Mouse (Mus musculus): ENCODE data around the gene Mrps23. TPM values are rescaled to one million over a fixed set of nuclear protein-coding genes. Genes with fewer than 3 reads are reported as not detected.
"Not testable (repeated sequence)": the region's sequence is repeated elsewhere in the genome, so short reads cannot be mapped to it uniquely, and the experiment has no call there.

Mrps23 gene
- polyA plus RNA-seq, 1 experiment = 197 TPM

DNA sequence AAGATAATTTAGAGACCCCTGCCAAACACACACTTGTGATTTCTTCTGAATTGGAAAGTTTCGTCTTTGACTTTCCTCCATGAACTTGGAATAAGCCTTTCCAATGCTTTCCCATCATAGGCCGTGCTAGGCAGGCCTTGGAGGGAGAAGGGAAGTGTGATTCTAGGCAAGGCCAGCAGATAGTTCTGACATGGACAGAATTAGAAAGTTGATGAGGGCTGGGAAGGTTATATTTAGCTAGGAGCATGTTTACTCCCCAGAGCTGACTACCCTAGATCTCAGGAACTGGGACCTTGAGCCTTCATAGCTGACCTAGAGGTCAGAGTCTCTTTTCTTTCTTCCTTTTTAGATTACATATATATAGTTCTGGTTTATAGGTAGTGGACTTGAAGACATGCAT is 3.0 kb upstream of the Mrps23 start:
- Histone ChIP-seq H3K27me3 (replicated peaks) (no peaks in the 10 kb centered on the region), H3K4me3 (replicated peaks) (no peak overlapping the region), H3K36me3 (replicated peaks; ENCODE audit: low read length) (peaks cover 9% of the 10 kb centered on the region), H3K4me1 (peaks cover 81% of the 10 kb centered on the region), H3K9me3 (no peaks in the 10 kb centered on the region)
- no peak for TF ChIP-seq GATA1 (IDR thresholded peaks at IDR 0.05; ENCODE audit: borderline replicate concordance, low read length)
- TF ChIP-seq FLI1 (IDR thresholded peaks at IDR 0.05; ENCODE audit: low read length) = no peak

DNA sequence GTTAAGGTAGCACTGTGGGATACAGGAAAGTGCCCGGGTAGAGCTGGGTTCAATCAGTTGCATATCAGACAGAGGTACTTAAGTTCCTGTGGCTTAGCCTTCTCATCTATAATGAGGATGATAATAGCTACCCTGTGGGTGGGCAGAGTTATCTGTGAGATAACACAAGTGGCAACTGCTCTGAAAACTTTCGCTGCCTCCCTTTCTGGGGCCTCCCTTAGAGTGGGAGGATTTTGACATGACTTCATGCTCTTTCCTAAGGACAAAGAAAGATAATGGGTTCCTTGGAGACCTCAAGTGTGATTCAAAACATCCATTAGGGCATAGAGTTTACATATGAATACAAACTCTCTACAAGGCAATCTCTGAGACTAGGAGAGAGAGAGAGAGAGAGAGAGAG is 2.1 kb upstream of the Mrps23 start:
- Histone ChIP-seq H3K9me3 (no peaks in the 10 kb centered on the region), H3K4me3 (replicated peaks) (no peak overlapping the region), H3K4me1 (peaks cover 74% of the 10 kb centered on the region), H3K27me3 (replicated peaks) (no peaks in the 10 kb centered on the region), H3K36me3 (replicated peaks; ENCODE audit: low read length) (peaks cover 8% of the 10 kb centered on the region)
- no peak for TF ChIP-seq GATA1 (IDR thresholded peaks at IDR 0.05; ENCODE audit: borderline replicate concordance, low read length)
- no peak for TF ChIP-seq FLI1 (IDR thresholded peaks at IDR 0.05; ENCODE audit: low read length)

DNA sequence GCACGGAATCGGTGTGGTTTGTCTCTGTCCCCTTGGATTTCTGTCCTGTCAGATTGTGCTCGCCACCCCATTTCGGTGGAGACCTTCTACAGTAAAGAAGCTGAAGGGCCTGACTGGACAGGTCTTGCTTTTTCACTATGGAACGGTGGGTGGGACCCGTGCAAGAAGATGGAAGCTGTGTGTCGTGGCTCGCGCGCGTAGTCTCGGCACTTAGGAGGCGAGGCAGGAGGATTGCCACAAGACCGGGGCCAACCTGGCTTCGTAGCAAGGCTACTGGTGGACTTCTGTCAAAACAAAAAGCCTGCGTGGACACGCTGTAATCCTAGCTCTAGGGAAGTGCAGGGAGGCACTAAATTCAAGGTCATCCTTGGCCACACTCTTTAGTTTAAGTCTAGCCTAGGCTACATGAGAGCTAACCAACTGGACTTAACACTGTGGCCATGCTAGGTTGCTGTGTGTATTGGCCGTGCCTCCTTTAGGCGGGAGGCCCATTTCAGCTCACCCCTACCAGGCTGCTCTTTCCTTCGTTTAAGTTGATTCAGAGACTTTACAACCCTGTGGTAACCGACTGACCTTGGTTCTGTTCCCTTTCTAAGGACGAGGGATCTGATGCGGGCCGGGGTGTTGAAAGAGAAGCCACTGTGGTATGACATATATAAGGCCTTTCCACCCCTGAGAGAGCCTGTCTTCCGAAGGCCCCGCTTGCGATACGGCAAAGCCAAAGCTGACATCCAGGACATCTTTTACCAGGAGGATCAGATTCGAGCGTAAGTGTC is 593 bp downstream of the Mrps23 start:
- Histone ChIP-seq H3K4me1 (peaks cover 55% of the 10 kb centered on the region), H3K9me3 (no peaks in the 10 kb centered on the region), H3K27me3 (replicated peaks) (no peaks in the 10 kb centered on the region), H3K4me3 (replicated peaks) (peak overlapping the region; percentile 92), H3K36me3 (replicated peaks; ENCODE audit: low read length) (peaks cover 34% of the 10 kb centered on the region)
- TF ChIP-seq FLI1 (IDR thresholded peaks at IDR 0.05; ENCODE audit: low read length) = no peak
- no peak for TF ChIP-seq GATA1 (IDR thresholded peaks at IDR 0.05; ENCODE audit: borderline replicate concordance, low read length)

DNA sequence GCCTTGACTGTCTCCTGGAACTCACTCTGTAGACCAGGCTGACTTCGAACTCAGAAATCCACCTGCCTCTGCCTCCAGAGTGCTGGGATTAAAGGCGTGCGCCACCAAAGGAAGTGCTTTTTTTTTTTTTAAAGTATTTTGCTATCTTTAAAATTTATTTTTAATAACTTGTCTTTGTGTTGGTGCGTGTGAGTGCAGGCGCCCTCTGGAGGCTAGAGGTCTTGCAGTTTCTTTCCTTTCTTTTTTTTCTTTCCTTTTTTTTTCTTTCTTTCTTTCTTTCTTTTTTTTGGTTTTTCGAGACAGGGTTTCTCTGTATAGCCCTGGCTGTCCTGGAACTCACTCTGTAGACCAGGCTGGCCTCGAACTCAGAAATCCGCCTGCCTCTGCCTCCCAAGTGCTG is 2.4 kb downstream of the Mrps23 start:
- not testable (repeated sequence) for H3K9me3 ChIP-seq; H3K27me3 ChIP-seq (replicated peaks); H3K4me3 ChIP-seq (replicated peaks)
- Histone ChIP-seq H3K4me1 (peaks cover 37% of the 10 kb centered on the region), H3K36me3 (replicated peaks; ENCODE audit: low read length) (peaks cover 52% of the 10 kb centered on the region)

DNA sequence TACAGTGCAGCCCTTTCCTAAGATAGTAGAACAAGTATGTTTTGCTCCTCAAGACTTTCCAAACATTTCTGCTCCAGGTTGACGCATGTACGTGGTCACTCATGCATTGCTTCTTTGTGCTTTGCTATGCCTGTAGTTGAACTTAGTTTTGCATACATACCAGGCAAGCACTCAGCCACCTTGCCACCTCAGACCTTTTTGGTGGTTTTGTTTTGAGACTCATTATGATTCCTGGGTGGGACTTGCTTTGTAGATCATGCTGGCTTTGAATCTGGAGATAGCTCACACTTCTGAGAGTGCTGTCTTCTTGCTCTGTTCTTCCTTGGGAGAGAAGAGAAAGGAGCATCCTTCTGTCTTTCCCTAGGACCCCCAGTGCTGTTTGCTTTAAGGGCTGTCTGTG is 3.5 kb downstream of the Mrps23 start:
- Histone ChIP-seq H3K4me3 (replicated peaks) (no peak overlapping the region), H3K4me1 (peaks cover 29% of the 10 kb centered on the region), H3K27me3 (replicated peaks) (no peaks in the 10 kb centered on the region), H3K9me3 (no peaks in the 10 kb centered on the region), H3K36me3 (replicated peaks; ENCODE audit: low read length) (peaks cover 63% of the 10 kb centered on the region)
- TF ChIP-seq FLI1 (IDR thresholded peaks at IDR 0.05; ENCODE audit: low read length) (no peak), GATA1 (IDR thresholded peaks at IDR 0.05; ENCODE audit: borderline replicate concordance, low read length) (no peak)

DNA sequence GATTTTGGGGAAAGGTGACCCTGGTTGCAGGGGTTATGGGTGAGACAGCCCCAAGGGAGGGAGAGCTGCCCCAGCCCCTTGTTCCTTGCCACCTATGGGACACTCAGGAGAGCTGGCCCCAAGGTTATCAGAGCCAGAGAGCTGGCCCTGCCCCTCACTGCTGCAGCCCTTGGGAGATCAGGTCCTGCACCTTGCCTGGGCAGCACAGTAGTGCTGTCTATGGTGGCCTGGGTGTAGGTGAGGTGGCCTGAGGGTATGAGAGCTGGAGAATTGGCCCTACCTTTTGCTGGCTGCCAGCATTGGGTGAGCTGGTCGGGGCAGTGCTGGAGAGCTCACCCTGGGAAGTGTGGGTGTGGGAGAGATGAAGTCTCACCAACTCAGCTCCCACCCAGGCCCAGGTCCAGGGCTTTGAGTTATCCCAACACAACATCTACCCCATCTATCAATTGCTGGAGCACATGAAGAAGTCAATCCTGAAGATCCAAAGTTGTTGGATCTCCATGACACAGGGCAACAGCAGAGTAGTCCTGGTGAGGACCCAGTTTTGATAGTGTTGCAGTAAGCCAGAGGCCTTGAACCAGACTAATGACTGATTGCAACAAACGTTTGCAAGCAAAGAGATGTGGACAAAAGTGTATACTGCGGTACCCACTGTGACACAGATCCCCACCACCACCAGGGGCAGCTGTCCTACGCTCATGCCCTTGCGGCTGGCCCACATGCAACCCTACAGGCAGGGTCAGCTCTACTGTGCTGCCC is 7.8 kb downstream of the Mrps23 start:
- Histone ChIP-seq H3K4me1 (peaks cover 36% of the 10 kb centered on the region), H3K36me3 (replicated peaks; ENCODE audit: low read length) (peaks cover 56% of the 10 kb centered on the region), H3K9me3 (no peaks in the 10 kb centered on the region), H3K27me3 (replicated peaks) (peaks cover 8% of the 10 kb centered on the region), H3K4me3 (replicated peaks) (no peak overlapping the region)
- TF ChIP-seq GATA1 (IDR thresholded peaks at IDR 0.05; ENCODE audit: borderline replicate concordance, low read length) (no peak), FLI1 (IDR thresholded peaks at IDR 0.05; ENCODE audit: low read length) (no peak)

DNA sequence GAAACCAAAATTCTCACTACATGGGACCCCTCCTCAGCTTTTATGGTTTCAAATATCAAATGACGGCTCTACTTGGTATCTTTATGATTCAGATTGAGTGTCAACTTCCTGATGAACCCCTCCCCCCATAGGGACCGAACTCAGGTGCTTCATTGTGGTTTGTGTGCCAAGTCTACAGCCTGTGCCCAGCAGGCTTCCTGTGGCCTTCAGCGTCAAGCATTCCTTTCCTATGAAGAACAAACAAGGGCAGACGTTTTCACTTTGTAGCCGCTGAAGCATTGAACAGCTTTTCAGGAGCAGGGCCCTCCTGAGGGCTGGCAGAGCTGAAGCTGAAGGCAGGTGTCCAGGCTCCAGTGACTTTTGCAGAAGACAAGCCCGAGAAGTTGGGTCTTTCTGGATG is 9.6 kb downstream of the Mrps23 start:
- Histone ChIP-seq H3K4me3 (replicated peaks) (no peak overlapping the region), H3K36me3 (replicated peaks; ENCODE audit: low read length) (peaks cover 39% of the 10 kb centered on the region), H3K9me3 (no peaks in the 10 kb centered on the region), H3K4me1 (peaks cover 39% of the 10 kb centered on the region), H3K27me3 (replicated peaks) (peaks cover 12% of the 10 kb centered on the region)
- TF ChIP-seq GATA1 (IDR thresholded peaks at IDR 0.05; ENCODE audit: borderline replicate concordance, low read length) = no peak
- TF ChIP-seq FLI1 (IDR thresholded peaks at IDR 0.05; ENCODE audit: low read length) = no peak

DNA sequence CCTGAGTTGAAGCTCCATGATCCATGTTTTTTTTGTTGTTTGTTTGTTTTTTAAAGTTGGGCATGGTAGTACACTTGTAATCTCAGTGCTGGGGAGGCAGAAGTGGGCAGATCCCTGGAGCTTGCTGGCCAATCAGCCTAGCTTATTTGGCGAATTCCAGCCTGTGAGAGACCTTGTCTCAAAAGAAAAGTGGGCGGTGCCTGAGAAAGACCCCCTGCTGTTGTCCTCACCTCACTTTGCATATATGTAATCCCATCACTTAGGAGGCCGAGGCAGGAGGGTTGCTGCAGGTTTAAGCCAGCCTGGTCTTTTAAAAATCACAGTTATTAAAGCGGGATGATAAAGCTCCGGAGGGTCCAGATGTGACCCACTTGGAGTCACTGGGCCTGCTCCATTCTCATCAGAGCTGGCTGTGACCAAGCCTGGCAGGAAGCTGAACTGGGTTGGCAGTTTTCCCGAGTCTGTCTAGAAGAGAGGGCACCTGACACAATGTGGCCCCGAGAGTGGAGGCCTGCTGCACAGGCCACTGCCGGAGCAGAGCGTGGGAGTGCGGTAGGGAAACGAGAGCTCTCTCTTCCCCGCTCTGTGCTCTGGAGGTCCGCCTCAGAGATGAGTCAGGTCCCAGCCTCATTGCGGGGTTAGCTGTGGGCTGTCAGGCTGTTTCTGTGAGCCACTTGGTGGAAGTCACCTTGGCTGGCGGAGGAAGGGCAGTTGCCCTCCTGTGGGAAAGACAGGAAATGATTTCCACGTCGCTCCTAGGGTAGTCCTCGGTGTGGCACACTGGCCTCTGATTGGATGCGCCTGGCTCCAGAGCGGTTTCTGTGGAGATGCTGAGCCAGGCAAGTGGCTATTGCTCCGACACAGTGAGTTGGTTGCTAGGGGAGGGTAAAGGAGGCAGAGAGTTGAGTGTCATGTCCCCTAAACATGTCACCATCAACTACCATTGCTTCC is 11.0 kb downstream of the Mrps23 start:
- peaks cover 12% of the 10 kb centered on the region for H3K27me3 ChIP-seq (replicated peaks)
- H3K4me1 ChIP-seq = peaks cover 40% of the 10 kb centered on the region
- TF ChIP-seq FLI1 (IDR thresholded peaks at IDR 0.05; ENCODE audit: low read length) (no peak), GATA1 (IDR thresholded peaks at IDR 0.05; ENCODE audit: borderline replicate concordance, low read length) (no peak)
- H3K9me3 ChIP-seq = no peaks in the 10 kb centered on the region
- H3K36me3 ChIP-seq (replicated peaks; ENCODE audit: low read length) = peaks cover 25% of the 10 kb centered on the region
- no peak overlapping the region for H3K4me3 ChIP-seq (replicated peaks)

DNA sequence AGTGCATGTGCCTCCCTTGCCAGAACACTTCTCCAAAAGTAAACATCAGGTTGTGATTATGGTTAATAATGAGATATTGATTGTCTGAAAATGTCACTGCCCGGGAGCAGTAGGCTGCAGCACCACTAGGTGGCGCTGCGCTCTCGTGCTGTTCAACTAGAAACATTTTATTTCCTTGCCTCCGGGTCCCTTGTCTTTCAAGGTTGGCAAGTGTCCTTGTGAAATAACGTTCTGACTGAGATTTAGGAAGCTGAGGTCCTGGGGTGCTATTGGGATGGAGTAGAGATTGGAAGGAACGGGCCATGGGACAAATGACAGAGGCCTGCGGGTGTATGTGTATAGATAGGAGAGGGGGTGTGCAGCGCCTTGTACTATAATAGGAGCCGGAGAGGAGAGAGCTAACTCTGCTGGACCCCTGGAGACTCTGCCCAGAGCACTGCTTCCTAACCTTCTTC is 12.1 kb downstream of the Mrps23 start:
- Histone ChIP-seq H3K36me3 (replicated peaks; ENCODE audit: low read length) (peaks cover 14% of the 10 kb centered on the region), H3K4me3 (replicated peaks) (no peak overlapping the region), H3K9me3 (no peaks in the 10 kb centered on the region), H3K27me3 (replicated peaks) (peaks cover 12% of the 10 kb centered on the region), H3K4me1 (peaks cover 44% of the 10 kb centered on the region)
- TF ChIP-seq GATA1 (IDR thresholded peaks at IDR 0.05; ENCODE audit: borderline replicate concordance, low read length) (no peak), FLI1 (IDR thresholded peaks at IDR 0.05; ENCODE audit: low read length) (no peak)
